Mouse (Mus musculus): ENCODE measurements around the gene Adamts2.

DNA sequence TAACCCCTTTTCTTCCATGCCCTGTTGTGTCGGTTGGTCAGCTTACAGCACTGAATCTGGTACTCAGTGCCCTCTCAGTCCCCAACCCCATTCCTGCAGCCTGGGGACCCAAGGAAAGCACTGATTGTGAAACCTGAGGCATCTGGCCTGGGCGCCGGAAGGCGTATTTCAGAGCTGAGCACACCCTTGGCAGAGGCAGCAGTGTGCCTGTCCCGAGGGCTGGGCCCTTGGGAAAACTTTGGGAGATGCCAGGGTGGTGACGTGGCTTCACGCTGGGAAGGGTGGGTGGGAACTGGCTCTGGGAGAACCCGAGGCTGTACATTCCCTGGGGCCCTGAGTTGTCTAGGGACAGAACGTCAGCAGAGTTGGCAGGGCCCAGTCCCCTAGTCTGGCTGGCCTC is 72.5 kb downstream of the Adamts2 start:
- no peak for TF ChIP-seq POLR2A (IDR thresholded peaks at IDR 0.05; ENCODE audit: extremely low read depth, insufficient read depth, low read length)
- no peak for TF ChIP-seq CTCF (IDR thresholded peaks at IDR 0.05; ENCODE audit: extremely low read depth, insufficient read depth, low read length)

All from cortical plate, adult 2 months (tissue).